7 mouse cellular contexts compared by ENCODE assay signal in genomic region chr7:92874116-92874675, GRCm38 (mm10). TPM values are rescaled to one million over a fixed set of nuclear protein-coding genes. Genes with fewer than 3 reads are reported as not detected.
DNase-seq lines count a peak whose midpoint lies in the region; ATAC-seq and TF ChIP-seq lines count a peak whose summit lies in the region.

Gene Ddias (minus strand): TSS chr7:92874247.
Gene Prcp (plus strand): TSS chr7:92874470.

- no peaks in the 10 kb centered on the region for H3K36me3 ChIP-seq in intestine, postnatal 0 days (ENCODE audit: control insufficient read depth, insufficient read depth)
- H3K36me3 ChIP-seq in midbrain, embryonic 12.5 days = no peaks in the 10 kb centered on the region
- H3K36me3 ChIP-seq in small intestine, adult 2 months (ENCODE audit: control insufficient read depth, insufficient read depth, low read length) = no peaks in the 10 kb centered on the region

- no peaks in the 10 kb centered on the region for H3K9me3 ChIP-seq in intestine, postnatal 0 days (ENCODE audit: control insufficient read depth)
- no peaks in the 10 kb centered on the region for H3K9me3 ChIP-seq in midbrain, embryonic 12.5 days

- H3K4me2 ChIP-seq in intestine, postnatal 0 days (replicated peaks; ENCODE audit: low read depth) = peak within 1 kb of the TSS; percentile 77
- peak within 1 kb of the TSS; percentile 70 for H3K4me2 ChIP-seq in midbrain, embryonic 12.5 days (replicated peaks)

- 0 out of 2 replicates have a peak, but pooled peaks cover 4% of the 10 kb centered on the region for H3K4me1 ChIP-seq in intestine, postnatal 0 days (replicated peaks; ENCODE audit: control insufficient read depth, insufficient read depth, low read length)
- peaks cover 16% of the 10 kb centered on the region for H3K4me1 ChIP-seq in midbrain, embryonic 12.5 days
- H3K4me1 ChIP-seq in small intestine, adult 2 months (ENCODE audit: control insufficient read depth, insufficient read depth, insufficient read length, low read length) = peaks cover 3% of the 10 kb centered on the region; the same call in 1 of the 2 replicates

- ATAC-seq in intestine, postnatal 0 days = peak; percentile 85
- peak; percentile 91 for ATAC-seq in midbrain, embryonic 12.5 days (ENCODE audit: low FRiP score, low read depth)

- peak; percentile 99 for TF ChIP-seq CTCF in intestine, postnatal 0 days (IDR thresholded peaks at IDR 0.05; ENCODE audit: low read depth)
- TF ChIP-seq CTCF in small intestine, adult 2 months (IDR thresholded peaks at IDR 0.05; ENCODE audit: extremely low read depth, insufficient read length, insufficient replicate concordance, low read depth, low read length) = peak; percentile 95

- H3K27me3 ChIP-seq in intestine, postnatal 0 days (replicated peaks; ENCODE audit: control insufficient read depth, insufficient read depth, low read length) = no peaks in the 10 kb centered on the region
- H3K27me3 ChIP-seq in midbrain, embryonic 12.5 days = no peaks in the 10 kb centered on the region
- H3K27me3 ChIP-seq in small intestine, adult 2 months (ENCODE audit: control insufficient read depth, insufficient read depth, low read length) = no peaks in the 10 kb centered on the region

- TF ChIP-seq POLR2A in small intestine, adult 2 months (IDR thresholded peaks at IDR 0.05; ENCODE audit: low read depth, low read length) = 0 out of 2 replicates have a peak, but pooled peaks have one; percentile 23

- WGBS in intestine, postnatal 0 days = under 1% methylated on average over 53 of the region's 53 CpGs
- under 1% methylated on average over 53 of the region's 53 CpGs for WGBS in midbrain, embryonic 12.5 days
- under 1% methylated on average over 53 of the region's 53 CpGs for WGBS in small intestine, adult 2 months

- peak within 1 kb of the TSS; percentile 97 for H3K27ac ChIP-seq in intestine, postnatal 0 days (ENCODE audit: low read depth, low read length)
- peak within 1 kb of the TSS; percentile 96 for H3K27ac ChIP-seq in midbrain, embryonic 12.5 days (replicated peaks)
- H3K27ac ChIP-seq in small intestine, adult 2 months (ENCODE audit: insufficient read depth, low read depth, low read length) = peak within 1 kb of the TSS; percentile 97

- H3K9ac ChIP-seq in intestine, postnatal 0 days (ENCODE audit: low read depth, low read length) = peak within 1 kb of the TSS; percentile 53
- peak within 1 kb of the TSS; percentile 75 for H3K9ac ChIP-seq in midbrain, embryonic 12.5 days (replicated peaks)

- intact Hi-C loops in left cerebral cortex, postnatal 4 days (cut with DNase I) = no loop called here

- peak within 1 kb of the TSS; percentile 54 for H3K4me3 ChIP-seq in intestine, postnatal 0 days (ENCODE audit: low read depth, low read length)
- peak within 1 kb of the TSS; percentile 58 for H3K4me3 ChIP-seq in midbrain, embryonic 12.5 days
- peak within 1 kb of the TSS; percentile 74 for H3K4me3 ChIP-seq in small intestine, adult 2 months (ENCODE audit: low read depth, low read length)

- DNase-seq in adrenal gland, adult 8-10 months = peak; percentile 89
- DNase-seq in embryo, embryonic 9.5 days (ENCODE audit: extremely low spot score) = peak; percentile 95
- DNase-seq in gastrocnemius, postnatal 4 days (ENCODE audit: low spot score in 2 of 2) = peak; percentile 88 to 96
- DNase-seq in left cerebral cortex, postnatal 4 days = peak; percentile 95

RNA-seq across cellular contexts. Expression of gene Ddias, which starts in this region (rescaled TPM):
- total RNA-seq in adrenal gland, adult 8-10 months (2022) = 1 to 10 TPM; 1.1 to 2.6 (median 1.5) TPM
- total RNA-seq in gastrocnemius, postnatal 4 days (2021) = 1 to 10 TPM; 2.7 to 3.4 TPM
- polyA plus RNA-seq in intestine, postnatal 0 days (2015; fragmentation: Nextera tagmentation; extraction: Ambion mirVana) = 2.6 and 2.8 TPM in 2 replicates
- total RNA-seq in left cerebral cortex, postnatal 4 days (2021) = 1 to 10 TPM; 3.0 to 4.5 TPM
- polyA plus RNA-seq in midbrain, embryonic 12.5 days (2016; fragmentation: Nextera tagmentation; extraction: Ambion mirVana) = 17.1 and 19.3 TPM in 2 replicates
- polyA plus RNA-seq in small intestine, adult 2 months (2012; rRNA removed) = 0.03 TPM in 1 of 2 replicates, not detected in the other

RNA-seq across cellular contexts. Expression of gene Prcp, which starts in this region (rescaled TPM):
- 10 to 100 TPM; 11.0 to 20.7 (median 14.5) TPM for total RNA-seq in adrenal gland, adult 8-10 months (2022)
- 10 to 100 TPM; 32.0 to 32.1 TPM for total RNA-seq in gastrocnemius, postnatal 4 days (2021)
- 25.4 and 26.9 TPM in 2 replicates for polyA plus RNA-seq in intestine, postnatal 0 days (2015; fragmentation: Nextera tagmentation; extraction: Ambion mirVana)
- total RNA-seq in left cerebral cortex, postnatal 4 days (2021) = 10 to 100 TPM; 17.5 to 20.9 TPM
- polyA plus RNA-seq in midbrain, embryonic 12.5 days (2016; fragmentation: Nextera tagmentation; extraction: Ambion mirVana) = 19.5 and 20.7 TPM in 2 replicates
- polyA plus RNA-seq in small intestine, adult 2 months (2012; rRNA removed) = 3.5 and 9.1 TPM in 2 replicates

Comparison
In these comparisons a context has a peak if more than half of its experiments do, and no peak if none do; other contexts are left out.
1. Peak in every context shown above with its lines: DNase-seq, ATAC-seq, H3K4me3 ChIP-seq and H3K27ac ChIP-seq.